Mouse (Mus musculus) T-helper 1 cell (primary cell): ENCODE measurements around the gene Cdh13.

ENCODE experiments used
- in situ Hi-C: fragments of 300-600 bp; cut with MboI, MseI; formaldehyde crosslinking; loops from one replicate; pipeline ENCODE4 v1.15.1; 2025; ENCODE audit warnings: high pct_unique_total_duplicates

Gene Cdh13

DNA sequence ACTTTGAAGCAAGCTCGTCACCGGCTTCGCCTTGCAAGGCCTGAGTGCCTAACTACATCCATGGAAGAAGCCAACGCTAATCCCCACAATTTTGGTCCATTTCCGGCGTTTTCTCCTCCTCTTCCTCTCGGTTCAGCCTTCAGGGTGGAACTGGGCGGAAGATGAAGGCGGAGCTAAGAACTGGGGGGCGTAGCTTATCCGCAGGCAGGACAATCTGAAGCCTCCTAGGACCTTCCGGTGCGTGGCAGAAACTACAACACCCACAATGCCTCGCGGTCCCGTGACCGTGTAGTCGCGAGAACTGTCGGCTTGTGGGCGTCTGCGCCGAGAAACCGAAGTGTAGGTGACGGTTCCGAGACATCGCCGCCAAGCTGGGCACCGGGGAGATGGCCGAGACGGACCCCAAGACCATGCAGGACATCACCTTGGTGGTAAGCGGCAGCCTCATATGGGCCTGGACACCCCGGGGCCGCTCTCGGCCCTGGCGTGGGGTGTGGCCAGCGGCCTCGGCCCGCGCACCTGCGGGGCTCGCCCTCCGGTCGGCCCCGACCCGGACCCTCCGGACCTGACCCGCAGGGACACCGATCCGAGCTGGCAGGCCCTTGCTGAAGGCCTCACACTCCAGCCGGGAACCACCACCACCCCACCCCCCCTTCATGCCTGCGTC is 1060.8 kb downstream of the Cdh13 start, which contains the start of gene Hsbp1:
Hsbp1 (plus strand) TSS at position 299 of the 667 bp plus-strand sequence.
- in situ Hi-C loops, result no loop called here

DNA sequence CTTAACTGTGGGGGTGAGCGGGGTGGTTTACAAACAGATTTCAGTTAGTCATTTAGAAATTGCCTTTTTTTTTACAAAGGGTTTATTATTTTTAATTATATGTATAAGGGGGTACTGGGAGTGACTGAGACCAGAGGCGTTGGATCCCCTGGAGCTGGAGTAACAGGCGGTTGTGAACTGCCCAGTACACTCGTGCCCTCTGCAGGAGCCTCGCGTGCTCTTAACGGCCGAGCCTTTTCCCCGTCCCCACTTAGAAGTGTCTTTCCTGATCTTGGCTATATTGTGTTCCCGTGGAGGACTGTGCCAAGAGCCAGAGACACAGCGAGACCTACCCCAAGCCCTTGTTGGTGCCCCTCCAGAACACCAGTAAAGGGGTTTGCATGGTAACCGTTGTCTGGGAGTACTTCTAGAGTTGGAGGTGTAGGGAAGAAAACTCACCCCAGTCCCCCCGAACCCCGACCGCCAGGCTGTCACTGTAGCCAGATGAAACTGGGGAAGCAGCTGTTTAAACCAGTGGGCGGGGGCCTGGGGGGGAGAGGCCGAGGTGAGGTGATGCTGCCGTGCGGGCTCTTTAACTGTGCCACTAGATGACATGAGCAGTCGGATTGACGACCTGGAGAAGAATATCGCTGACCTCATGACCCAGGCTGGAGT is 1061.6 kb downstream of the Cdh13 start:
- in situ Hi-C loops, result no loop called here

DNA sequence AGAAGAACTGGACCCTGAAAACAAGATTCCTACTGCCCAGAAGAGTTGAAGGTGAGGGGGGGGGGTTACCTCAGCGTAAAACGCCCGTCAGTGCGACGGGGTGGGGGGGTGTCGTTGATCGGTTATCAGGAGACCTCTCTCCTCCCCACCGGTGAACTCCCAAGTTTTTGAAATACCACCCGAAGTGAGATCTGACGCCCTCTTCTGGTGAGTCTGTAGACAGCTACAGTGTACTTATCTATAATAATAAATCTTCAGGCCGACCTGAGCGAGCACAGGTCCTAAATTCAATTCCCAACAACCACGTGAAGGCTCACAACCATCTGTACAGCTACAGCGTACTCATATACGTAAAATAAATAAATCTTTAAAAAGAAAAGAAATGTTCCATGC is 1062.1 kb downstream of the Cdh13 start:
- in situ Hi-C loops, result no loop called here

DNA sequence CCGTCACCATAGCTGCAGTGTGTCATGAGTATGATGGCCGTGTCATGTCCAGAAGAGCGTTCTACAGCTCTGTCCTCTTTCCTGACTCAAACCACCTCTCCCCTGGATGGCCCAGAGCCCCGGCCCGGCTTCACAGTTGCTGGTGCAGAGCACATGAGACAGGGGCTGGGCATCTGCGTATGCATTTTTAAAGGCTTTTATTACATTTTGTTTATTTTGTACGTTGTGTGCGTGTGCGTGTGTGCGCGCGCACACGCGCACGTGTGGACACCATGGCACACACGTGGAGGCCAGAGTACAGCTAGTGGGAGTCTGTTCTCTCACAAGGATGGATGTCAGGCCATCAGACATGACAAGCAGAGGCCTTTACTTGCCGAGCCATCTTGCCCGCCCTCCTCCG is 1068.1 kb downstream of the Cdh13 start:
- in situ Hi-C loops, result no loop called here

DNA sequence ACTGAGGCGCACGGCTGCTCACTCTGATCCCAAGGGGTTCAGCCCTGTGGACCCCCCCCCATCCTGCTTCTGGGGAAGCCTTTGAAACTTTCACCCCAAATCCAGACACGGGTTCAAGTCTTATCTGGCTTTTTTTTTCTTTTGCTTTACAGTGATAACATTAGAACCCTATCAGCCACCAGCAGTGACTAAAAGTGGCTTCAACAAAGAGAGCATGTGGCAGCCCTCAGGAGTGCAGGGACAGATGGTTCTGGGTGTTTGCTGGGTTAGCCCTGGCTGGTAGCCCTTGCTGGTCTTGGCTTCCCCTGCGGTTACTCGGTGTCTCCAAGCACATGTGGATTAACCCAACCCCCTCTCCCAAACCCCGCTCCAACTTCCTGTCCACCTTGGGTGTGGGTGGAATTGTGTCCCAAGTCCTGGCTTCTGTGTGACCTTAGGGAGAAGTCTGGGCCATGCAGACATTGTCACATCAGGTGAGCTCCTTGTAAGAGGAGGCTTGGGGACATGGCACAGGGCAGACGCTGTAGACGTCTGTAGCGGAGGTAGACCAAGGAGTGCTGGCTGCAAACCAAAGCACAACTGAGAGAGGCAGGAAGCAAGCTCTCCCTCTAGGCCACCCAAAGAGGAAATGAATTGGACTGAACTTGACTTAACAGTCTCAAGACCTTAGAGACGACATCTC is 1069.6 kb downstream of the Cdh13 start:
- in situ Hi-C loops, result no loop called here

DNA sequence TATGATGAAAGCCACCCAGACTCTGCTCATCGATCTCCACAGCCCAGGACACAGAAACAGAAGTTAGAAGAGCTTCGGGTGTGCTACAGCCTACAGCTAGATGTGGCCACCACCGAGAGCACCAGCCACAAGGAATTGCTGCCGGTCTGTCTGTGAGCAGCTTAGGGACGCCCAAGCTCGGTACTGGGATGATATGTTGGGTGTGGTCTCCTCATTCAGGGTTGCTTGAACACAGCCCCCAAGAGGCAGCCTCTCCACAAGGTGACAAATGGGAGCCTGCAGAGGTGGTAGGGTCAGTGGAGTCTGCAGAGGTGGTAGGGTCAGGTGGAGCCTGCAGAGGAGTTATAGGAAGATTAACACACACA is 1070.1 kb downstream of the Cdh13 start:
- in situ Hi-C loops, result no loop called here

DNA sequence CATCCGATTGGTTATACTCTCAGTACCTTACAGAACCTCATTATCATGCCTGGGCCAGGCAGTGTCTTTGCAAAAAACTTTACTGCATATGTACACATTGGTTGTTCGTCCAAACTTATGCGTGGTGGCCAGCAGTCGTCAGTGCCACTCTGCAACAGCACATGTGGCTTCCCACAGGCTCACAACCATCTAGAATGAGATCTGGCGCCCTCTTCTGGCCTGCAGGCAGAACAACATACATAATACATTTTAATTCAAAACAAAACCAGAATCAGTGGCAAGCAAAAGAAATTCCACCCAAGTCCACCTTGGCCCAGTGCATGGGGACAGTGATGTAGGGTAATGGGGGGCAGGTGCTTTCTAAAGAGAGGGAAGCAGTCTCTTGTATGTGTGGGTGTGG is 1073.1 kb downstream of the Cdh13 start:
- in situ Hi-C loops, result loop anchor here (5.0 kb wide), 1 partner anchor 49 kb away; no protein-coding TSS in a partner anchor

DNA sequence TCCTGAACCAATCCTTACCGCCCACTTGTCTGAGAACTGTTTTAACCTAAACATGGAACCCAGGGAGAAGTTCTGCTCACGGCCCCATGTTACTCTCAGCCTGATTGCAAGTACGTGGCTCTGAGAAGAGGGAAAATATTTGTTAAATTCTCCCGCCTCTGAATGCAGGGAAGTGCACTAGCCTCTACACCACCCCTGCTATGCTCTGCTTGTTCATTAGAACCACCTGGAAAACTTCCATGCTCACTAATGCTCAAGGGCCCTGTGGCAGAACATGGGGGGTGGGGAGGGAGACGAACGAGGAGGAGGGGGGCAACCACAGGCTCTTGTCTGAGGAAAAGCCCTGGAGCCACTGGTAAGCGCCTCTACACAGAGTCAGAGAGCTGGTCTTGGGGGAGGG is 1074.6 kb downstream of the Cdh13 start:
- in situ Hi-C loops, result loop anchor here (5.0 kb wide), 1 partner anchor 51 kb away; no protein-coding TSS in a partner anchor

DNA sequence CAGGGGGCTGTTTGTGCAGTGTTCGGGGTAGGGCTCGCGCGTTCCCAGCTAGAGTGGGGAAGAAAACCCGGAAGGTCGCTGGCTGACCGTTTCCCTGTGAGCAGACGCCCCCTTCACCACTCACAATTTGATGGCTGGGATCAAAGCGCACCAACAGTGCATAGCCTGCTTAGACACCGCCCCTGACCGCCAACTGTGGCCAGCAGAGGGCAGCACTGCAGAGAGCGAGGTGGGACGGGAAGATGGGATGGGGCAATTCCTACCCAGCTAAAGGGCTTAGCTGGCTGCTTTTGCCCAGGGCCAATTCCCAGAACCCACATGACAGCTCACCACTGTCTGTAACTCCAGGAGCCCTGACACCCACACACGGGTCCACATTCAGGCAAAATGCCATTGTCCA is 1075.3 kb downstream of the Cdh13 start:
- in situ Hi-C loops, result loop anchor here (5.0 kb wide), 1 partner anchor 52 kb away; no protein-coding TSS in a partner anchor

DNA sequence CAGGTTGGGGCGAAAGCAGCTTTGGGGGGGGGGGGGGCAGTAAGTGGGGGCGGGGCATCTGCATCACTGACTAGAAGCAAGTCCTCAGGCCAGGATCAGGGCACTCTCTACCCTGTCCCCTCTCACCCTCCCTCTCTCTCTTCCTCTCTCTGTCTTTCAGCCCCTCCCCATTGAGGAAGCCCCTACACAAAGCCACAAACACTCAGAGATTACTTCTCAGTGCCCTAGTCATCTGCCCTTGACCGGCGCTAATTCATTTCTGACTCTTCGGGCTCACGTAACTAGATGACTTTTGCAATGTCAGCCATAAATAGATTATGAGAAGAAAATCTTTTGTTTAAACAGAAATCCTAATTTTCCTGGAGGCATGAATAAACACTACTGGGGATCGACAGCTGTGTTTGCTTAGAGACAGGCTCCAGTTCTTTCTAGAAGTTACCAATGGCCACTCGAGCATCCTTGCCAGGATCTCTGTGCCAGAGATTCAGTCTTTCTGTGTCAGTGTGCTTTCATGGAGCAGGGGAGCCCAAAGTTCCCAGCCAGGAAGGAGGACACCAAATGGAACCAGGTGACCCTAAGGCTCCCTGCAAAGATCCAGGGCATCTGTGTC is 1077.3 kb downstream of the Cdh13 start:
- in situ Hi-C loops, result no loop called here
